Mouse (Mus musculus) forebrain, embryonic 11.5 days (tissue): ENCODE measurements around the gene Hist1h2af. TPM values are rescaled to one million over a fixed set of nuclear protein-coding genes. Genes with fewer than 3 reads are reported as not detected.

ENCODE experiments used
- ATAC-seq: fragments of 200-750 bp; cut with Nextera tagmentation; replicated peaks from 2 replicates; pipeline ENCODE4 v1.8.0; 2017; ENCODE audit warnings: moderate TSS enrichment; ENCODE audit not compliant: low FRiP score
- DNase-seq: peaks from one replicate; pipeline ENCODE4 v3.0.0-alpha.2; 2017; ENCODE audit warnings: low spot score
- H3K27ac ChIP-seq: fragments of 300-500 bp; sonication (generic); 2 replicates; pipeline ENCODE4 v1.5.1; 2014; ENCODE audit warnings: low read depth, low read length
- H3K27me3 ChIP-seq: fragments of 300-500 bp; sonication (generic); 2 replicates; pipeline ENCODE4 v1.6.1; 2014; ENCODE audit warnings: mild to moderate bottlenecking, low read length, mixed read lengths; ENCODE audit not compliant: control insufficient read depth, insufficient read depth
- H3K36me3 ChIP-seq: fragments of 300-500 bp; sonication (generic); 2 replicates; pipeline ENCODE4 v1.6.1; 2014; ENCODE audit warnings: mild to moderate bottlenecking, low read length, moderate library complexity, mixed read lengths; ENCODE audit not compliant: control insufficient read depth, insufficient read depth
- H3K4me1 ChIP-seq: fragments of 300-500 bp; sonication (generic); replicated peaks from 2 replicates; pipeline ENCODE4 v1.6.1; 2014; ENCODE audit warnings: low read length, mixed read lengths; ENCODE audit not compliant: control insufficient read depth, insufficient read depth
- H3K4me2 ChIP-seq: fragments of 300-500 bp; sonication (generic); 2 replicates; pipeline ENCODE4 v1.6.1; 2014; ENCODE audit warnings: low read depth, mild to moderate bottlenecking, low read length, moderate library complexity, mixed read lengths; ENCODE audit not compliant: severe bottlenecking
- H3K4me3 ChIP-seq: fragments of 300-500 bp; sonication (generic); 2 replicates; pipeline ENCODE4 v1.5.1; 2014; ENCODE audit warnings: low read depth, low read length
- H3K9ac ChIP-seq: fragments of 300-500 bp; sonication (generic); 2 replicates; pipeline ENCODE4 v1.6.1; 2014; ENCODE audit warnings: low read length
- H3K9me3 ChIP-seq: fragments of 300-500 bp; sonication (generic); 2 replicates; pipeline ENCODE4 v1.6.1; 2016; ENCODE audit warnings: low read length, mixed read lengths; ENCODE audit not compliant: control insufficient read depth
- WGBS: fragments of 180-500 bp; shearing (Covaris S2); extraction: QIAGEN DNeasy Blood & Tissue Kit; methylation state at CpG from one replicate; pipeline ENCODE4 v1.1.7; 2014; 5-methylcytosine and 5-hydroxymethylcytosine counted together
- polyA plus RNA-seq: library from polyadenylated mRNA; unstranded; fragments of >200 nt; fragmentation: Nextera tagmentation; extraction: Ambion mirVana; gene quantifications from 2 replicates; pipeline ENCODE4 v1.2.1, GENCODE M21; 2014

The Hist1h2af gene
- polyA plus RNA-seq, 1 experiment from 2014 or later, result 7.7 TPM

GRCm38 (mm10) chr13:23526312-23526711 is 7.4 kb upstream of the Hist1h2af start:
- H3K4me1 ChIP-seq, result 0 out of 2 replicates have a peak, but pooled peaks cover 2% of the 10 kb centered on the region
- peak overlapping the region; percentile 45 for H3K4me2 ChIP-seq
- H3K9ac ChIP-seq, result peak overlapping the region; percentile 31; the same call in 1 of the 2 replicates
- H3K27ac ChIP-seq, result 0 out of 2 replicates have a peak overlapping the region, but pooled peaks have one; percentile 25
- WGBS, result under 1% methylated on average over 17 of the region's 17 CpGs
- no peaks in the 10 kb centered on the region for H3K27me3 ChIP-seq
- H3K36me3 ChIP-seq, result no peaks in the 10 kb centered on the region
- H3K4me3 ChIP-seq, result peak overlapping the region; percentile 31
- DNase-seq (peak; percentile 94), ATAC-seq (peak; percentile 47)
- no peaks in the 10 kb centered on the region for H3K9me3 ChIP-seq

DNA sequence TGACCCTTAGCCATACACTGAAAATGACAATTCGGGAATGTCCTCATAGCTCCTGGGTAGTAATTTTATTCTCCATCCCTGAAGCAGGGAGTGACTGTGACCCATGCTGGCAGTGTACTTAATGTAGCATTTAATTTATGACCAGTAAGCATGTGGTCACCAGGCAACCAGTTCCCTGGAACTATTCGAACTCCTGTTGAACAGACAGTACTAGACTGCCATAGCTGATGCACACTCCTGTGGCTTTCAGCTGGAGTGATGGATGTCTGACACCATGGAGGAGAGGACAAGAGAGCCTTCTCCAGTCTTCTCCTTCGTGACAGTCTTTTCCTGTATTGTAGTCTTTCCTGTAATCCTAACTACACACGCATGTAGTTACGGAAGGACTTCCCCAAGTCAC is 4.7 kb upstream of the Hist1h2af start:
- DNase-seq (no peak), ATAC-seq (no peak)
- Histone ChIP-seq H3K4me3 (no peak overlapping the region), H3K4me2 (0 out of 2 replicates have a peak overlapping the region, but pooled peaks have one; percentile 18), H3K9ac (peak overlapping the region; percentile 8; the same call in 1 of the 2 replicates), H3K27ac (no peak overlapping the region), H3K27me3 (no peaks in the 10 kb centered on the region), H3K36me3 (no peaks in the 10 kb centered on the region), H3K9me3 (no peaks in the 10 kb centered on the region), H3K4me1 (peaks cover 5% of the 10 kb centered on the region; the same call in 1 of the 2 replicates)
- WGBS, result 88% methylated on average over 5 of the region's 5 CpGs

GRCm38 (mm10) chr13:23529480-23530165 is 4.1 kb upstream of the Hist1h2af start:
- Histone ChIP-seq H3K9me3 (no peaks in the 10 kb centered on the region), H3K36me3 (no peaks in the 10 kb centered on the region), H3K27me3 (no peaks in the 10 kb centered on the region), H3K27ac (peak overlapping the region; percentile 99), H3K4me2 (peak overlapping the region; percentile 52), H3K9ac (peak overlapping the region; percentile 96), H3K4me1 (peaks cover 5% of the 10 kb centered on the region; the same call in 1 of the 2 replicates), H3K4me3 (peak overlapping the region; percentile 57)
- 36% methylated on average over 2 of the region's 2 CpGs for WGBS
- DNase-seq (no peak), ATAC-seq (no peak)

DNA sequence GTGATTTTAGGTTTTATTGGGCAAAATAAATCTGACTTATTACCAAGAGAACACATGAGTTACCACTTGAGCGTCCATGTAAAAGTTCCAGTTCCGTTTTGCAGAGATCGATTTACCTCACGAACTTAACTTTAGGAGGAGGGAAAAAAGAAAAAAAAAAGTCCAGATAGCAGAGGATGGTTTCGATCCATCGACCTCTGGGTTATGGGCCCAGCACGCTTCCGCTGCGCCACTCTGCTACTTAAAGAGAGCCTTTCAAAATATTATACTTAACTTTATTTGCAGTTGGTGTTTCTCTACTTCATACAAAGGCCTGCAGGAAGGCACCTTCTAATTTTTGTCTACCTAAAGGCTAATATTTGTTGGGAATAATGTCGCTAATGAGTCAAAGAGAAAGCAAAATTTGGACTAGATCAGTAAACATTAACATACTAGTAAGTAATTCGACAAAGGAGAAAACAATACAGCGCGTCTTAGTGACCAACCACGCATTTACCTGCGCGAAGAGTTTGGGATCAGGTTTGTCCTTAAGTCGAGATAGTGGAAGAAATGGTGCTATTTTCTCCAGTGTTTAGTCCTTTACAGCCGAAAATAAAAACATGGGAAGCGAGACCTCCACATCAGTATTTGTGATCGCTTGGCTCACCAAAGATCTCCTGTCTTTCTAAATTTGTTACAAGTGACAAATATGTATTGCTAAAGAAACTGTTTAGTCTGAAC is 3.4 kb upstream of the Hist1h2af start:
- peak overlapping the region; percentile 52 for H3K4me2 ChIP-seq

GRCm38 (mm10) chr13:23530901-23531875 is 2.5 kb upstream of the Hist1h2af start, which contains the start of gene Hist1h4h:
Gene Hist1h4h (plus strand): TSS chr13:23531050.
- Histone ChIP-seq H3K4me1 (peaks cover 3% of the 10 kb centered on the region; the same call in 1 of the 2 replicates), H3K27me3 (no peaks in the 10 kb centered on the region), H3K36me3 (no peaks in the 10 kb centered on the region), H3K9ac (peak within 1 kb of the TSS; percentile 96), H3K4me2 (peak within 1 kb of the TSS; percentile 52), H3K9me3 (no peaks in the 10 kb centered on the region), H3K4me3 (peak within 1 kb of the TSS; percentile 57), H3K27ac (peak within 1 kb of the TSS; percentile 99)
- peak; percentile 79 for ATAC-seq
- under 1% methylated on average over 56 of the region's 70 CpGs for WGBS
- DNase-seq, result peak; percentile 98

More for the DNA sequence above, 3.4 kb upstream of the Hist1h2af start:
- H3K9ac ChIP-seq, result peak overlapping the region; percentile 96
- H3K27ac ChIP-seq, result peak overlapping the region; percentile 99
- ATAC-seq (no peak), DNase-seq (peak; percentile 74)
- H3K36me3 ChIP-seq, result no peaks in the 10 kb centered on the region
- under 1% methylated on average over 20 of the region's 20 CpGs for WGBS
- no peaks in the 10 kb centered on the region for H3K9me3 ChIP-seq
- no peaks in the 10 kb centered on the region for H3K27me3 ChIP-seq
- peak overlapping the region; percentile 57 for H3K4me3 ChIP-seq
- peaks cover 3% of the 10 kb centered on the region; the same call in 1 of the 2 replicates for H3K4me1 ChIP-seq

DNA sequence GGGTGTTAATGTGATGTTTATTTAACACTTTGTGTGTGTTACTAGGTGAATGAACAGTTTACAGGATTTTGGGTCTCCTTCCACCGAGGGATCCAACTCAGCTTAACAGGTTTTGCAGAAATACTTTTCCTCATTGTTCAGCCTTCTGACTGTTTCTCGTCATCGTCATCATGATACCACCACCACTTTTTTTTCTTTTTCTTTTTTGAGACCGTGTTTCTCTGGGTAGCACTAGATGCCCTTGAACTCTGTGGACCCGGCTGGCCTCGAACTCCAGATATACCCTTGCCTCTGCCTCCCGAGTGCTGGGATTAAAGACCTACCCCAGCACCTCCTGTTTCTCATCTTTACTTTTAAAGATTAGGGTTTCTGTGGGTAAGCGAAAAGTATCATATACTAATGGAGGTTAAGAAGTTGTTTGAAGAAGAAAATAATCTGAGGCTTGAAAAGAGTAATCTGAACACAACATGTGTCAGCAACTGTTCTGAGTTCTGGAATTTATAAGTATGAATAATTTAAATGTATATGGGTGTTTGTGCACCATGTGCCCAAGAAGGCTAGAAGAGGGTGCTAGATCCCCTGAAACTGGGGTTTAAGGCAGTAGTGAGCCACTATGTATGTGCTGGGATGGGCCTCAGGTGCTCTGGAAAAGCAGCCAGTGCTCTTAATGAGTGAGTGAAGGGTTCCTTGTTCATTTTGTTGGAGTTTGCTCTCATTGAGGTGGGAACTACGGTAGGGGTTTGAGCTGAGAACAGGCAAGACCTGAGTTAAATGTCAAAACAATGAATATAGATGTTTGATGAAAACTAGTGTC is 1.2 kb upstream of the Hist1h2af start:
- peak overlapping the region; percentile 52 for H3K4me2 ChIP-seq
- H3K9me3 ChIP-seq, result no peaks in the 10 kb centered on the region
- ATAC-seq, result no peak
- peak overlapping the region; percentile 96 for H3K9ac ChIP-seq
- no peaks in the 10 kb centered on the region for H3K27me3 ChIP-seq
- H3K36me3 ChIP-seq, result no peaks in the 10 kb centered on the region
- WGBS, result 19% methylated on average over 9 of the region's 9 CpGs
- peak overlapping the region; percentile 57 for H3K4me3 ChIP-seq
- peaks cover 3% of the 10 kb centered on the region for H3K4me1 ChIP-seq
- H3K27ac ChIP-seq, result peak overlapping the region; percentile 99
- no peak for DNase-seq

- Histone ChIP-seq H3K36me3 (no peaks in the 10 kb centered on the region), H3K9me3 (no peaks in the 10 kb centered on the region), H3K9ac (peak overlapping the region; percentile 96), H3K4me1 (peaks cover 3% of the 10 kb centered on the region), H3K27ac (peak overlapping the region; percentile 99), H3K4me3 (peak overlapping the region; percentile 57), H3K27me3 (no peaks in the 10 kb centered on the region), H3K4me2 (peak overlapping the region; percentile 76)
- ATAC-seq (peak; percentile 6; the same call in 1 of the 2 replicates), DNase-seq (no peak)
- WGBS, result under 1% methylated on average over 15 of the region's 15 CpGs
These were observed 844 bp downstream of the Hist1h2af start for GRCm38 (mm10) chr13:23534368-23535131.
